Mouse (Mus musculus): ENCODE data around the gene Birc2.
"Not testable (repeated sequence)": the region's sequence is repeated elsewhere in the genome, so short reads cannot be mapped to it uniquely, and the experiment has no call there.

The Birc2 gene

GRCm38 (mm10) chr9:7836905-7837805 is at the start of gene Birc2:
TSS of gene Birc2 (minus strand) at chr9:7837064.
- DNase-seq (ENCODE audit: low read depth), result peak; percentile 98

- no peak for DNase-seq (ENCODE audit: low read depth)
Observed at GRCm38 (mm10) chr9:7884346-7884745, 47.5 kb upstream of the Birc2 start.

DNA sequence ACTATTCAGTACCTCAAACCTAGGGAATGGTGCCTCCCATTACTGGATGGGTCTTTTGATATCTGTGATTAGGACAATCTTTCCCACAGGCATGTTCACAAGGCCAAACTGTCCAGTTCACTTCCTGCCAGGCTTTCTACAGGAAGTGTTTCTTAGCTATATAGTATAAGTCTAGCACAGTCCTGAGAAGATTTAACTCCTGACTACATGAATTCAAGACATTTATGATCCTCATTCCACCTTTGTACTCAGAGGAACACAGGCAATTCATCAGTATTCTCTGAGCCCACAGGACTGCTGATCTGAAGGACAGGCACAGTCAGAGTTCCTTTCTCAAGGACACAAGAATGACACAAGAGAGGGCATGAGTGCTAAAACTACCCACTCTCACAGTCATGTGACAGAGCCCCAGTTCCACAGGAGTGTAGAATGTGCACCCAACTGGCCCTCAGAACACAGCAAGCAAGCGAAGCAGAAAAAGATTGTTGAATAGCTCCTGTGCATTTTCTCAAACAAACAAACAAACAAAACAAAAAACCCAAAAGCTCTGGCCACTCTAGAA is 45.5 kb upstream of the Birc2 start:
- no peak for DNase-seq (ENCODE audit: low read depth)

DNA sequence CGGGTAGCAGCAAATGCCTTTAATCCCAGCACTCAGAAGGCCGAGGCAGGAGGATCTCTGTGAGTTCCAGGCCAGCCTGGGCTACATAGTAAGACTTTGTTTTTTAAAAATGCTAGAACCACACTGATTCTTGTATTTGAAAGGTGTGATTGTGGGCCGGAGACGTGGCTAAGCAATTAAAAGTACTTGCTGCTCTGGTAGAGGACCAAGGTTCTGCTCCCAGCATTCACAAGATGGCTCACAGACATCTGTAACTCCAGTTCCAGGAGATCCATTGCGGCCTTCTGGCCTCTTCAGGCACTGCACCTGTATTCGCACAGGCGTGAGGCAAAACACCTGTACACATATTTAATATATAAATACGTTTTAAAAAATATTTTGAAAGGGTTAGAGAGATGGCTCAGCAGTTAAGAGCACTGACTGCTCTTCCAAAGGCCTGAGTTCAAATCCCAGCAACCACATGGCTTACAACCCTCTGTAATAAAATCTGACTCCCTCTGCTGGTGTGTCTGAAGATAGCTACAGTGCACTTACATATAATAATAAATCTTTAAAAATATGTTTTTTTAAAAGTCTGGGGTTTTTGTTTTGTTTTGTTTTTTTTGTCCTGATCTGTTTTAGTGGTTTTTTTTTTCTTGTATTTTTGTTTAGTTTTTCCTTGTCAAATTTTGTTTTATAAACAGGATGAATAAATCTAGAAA is 36.8 kb upstream of the Birc2 start:
- peak; percentile 25 for DNase-seq (ENCODE audit: low read depth)

DNA sequence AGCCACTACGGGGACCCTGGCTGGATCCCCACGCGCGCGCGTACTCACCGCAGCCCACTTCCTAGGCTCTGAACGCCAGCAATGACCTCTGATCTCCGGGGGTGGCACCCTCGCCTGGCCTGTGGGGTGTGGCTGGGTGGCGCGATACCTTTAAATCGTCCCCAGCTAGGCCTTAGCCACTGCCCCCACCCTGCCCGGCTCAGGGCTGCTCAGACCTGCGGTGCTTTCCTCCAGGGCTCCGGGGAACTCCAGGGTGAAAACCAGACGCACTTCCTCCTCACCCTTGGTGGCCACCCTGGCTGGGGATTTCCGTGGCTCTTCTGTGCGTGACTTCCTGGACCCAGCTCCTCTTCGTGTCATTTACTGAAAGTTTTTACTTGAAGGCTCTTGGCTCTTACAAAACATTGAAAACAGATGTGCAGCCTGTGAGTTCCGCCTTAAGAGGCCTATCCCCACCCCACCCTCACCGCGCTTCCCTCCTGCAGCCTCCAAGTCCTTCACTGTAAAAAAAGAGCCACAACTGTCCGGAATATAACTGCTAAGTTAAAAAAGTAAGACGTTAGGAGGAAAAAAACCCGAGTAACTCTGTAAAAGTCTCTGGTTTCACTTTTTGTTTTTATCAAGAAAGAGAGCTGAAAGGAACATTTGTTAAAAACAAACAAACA is 36.0 kb upstream of the Birc2 start, which contains the start of gene Birc3:
Gene Birc3 (minus strand): TSS at position 412 of the 665 bp plus-strand sequence.
- peak; percentile 81 for DNase-seq (ENCODE audit: low read depth)

- peak; percentile 50 for DNase-seq (ENCODE audit: low read depth)
Observed at GRCm38 (mm10) chr9:7872044-7872774, 35.3 kb upstream of the Birc2 start.

GRCm38 (mm10) chr9:7871316-7872043 is 34.6 kb upstream of the Birc2 start:
- DNase-seq (ENCODE audit: low read depth), result peak; percentile 11

GRCm38 (mm10) chr9:7870556-7871315 is 33.9 kb upstream of the Birc2 start:
- DNase-seq (ENCODE audit: low read depth), result no peak

- peak; percentile 11 for DNase-seq (ENCODE audit: low read depth)
Observed at GRCm38 (mm10) chr9:7868838-7869491, 32.1 kb upstream of the Birc2 start.

GRCm38 (mm10) chr9:7867981-7868380 is 31.1 kb upstream of the Birc2 start:
- DNase-seq (ENCODE audit: low read depth), result no peak

DNA sequence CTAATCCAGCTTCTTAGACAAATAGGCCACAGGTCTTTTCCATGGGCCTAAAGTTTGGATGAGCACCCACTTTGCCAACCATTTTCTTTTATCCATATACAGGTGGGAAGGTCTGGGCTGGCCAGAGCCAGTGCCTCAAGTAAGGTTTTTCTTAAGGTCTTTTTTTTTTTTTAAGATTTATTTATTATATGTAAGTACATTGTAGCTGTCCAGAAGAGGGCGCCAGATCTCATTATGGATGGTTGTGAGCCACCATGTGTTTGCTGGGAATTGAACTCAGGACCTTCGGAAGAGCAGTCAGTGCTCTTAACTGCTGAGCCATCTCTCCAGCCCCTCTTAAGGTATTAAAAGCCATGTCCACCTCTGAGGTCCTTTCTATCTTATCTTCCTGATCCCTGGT is 30.1 kb upstream of the Birc2 start:
- DNase-seq (ENCODE audit: low read depth), result peak; percentile 34

GRCm38 (mm10) chr9:7860976-7861375 is 24.1 kb upstream of the Birc2 start:
- no peak for DNase-seq (ENCODE audit: low read depth)

DNA sequence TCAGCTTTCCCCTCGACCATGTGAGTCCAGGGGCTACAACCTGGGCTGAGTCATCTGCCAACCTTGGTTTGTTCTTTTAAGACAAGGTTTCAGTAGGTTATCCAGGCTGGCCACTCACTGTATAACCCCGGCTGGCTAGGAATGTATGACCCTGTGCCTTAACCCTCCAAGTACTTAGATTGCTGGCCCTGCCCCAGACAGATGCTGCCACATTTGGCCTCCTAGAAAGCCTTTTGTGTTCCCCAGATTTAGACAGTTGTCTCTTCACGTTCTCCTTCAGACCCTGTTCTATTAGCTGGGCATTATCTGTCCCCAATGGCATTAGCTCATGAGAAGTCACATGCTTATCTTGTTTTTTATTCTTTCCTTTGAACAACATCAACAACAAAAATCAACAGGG is 19.0 kb upstream of the Birc2 start:
- DNase-seq (ENCODE audit: low read depth), result no peak

DNA sequence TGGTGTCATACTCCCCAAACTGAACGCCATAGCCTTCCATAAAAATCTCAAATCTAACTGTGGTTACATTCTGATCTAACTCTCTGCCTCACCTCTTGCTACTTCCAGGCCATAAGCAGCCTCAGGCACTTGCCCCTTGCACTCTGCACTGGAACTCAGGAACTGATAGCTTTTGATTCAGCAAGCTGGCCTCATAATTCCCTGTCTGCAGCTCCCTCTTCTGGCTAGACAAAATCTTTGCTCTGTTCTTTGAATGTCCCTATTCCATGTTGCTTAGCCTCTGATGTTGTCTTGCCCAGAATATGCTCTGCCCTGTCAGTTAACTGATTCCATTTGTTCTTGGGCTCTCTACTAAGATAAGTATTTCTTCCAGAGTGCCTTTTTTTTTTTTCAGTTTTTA is 18.5 kb upstream of the Birc2 start:
- peak; percentile 66 for DNase-seq (ENCODE audit: low read depth)

- not testable (repeated sequence) for DNase-seq (ENCODE audit: low read depth)
Observed at GRCm38 (mm10) chr9:7854196-7854595, 17.3 kb upstream of the Birc2 start.

DNA sequence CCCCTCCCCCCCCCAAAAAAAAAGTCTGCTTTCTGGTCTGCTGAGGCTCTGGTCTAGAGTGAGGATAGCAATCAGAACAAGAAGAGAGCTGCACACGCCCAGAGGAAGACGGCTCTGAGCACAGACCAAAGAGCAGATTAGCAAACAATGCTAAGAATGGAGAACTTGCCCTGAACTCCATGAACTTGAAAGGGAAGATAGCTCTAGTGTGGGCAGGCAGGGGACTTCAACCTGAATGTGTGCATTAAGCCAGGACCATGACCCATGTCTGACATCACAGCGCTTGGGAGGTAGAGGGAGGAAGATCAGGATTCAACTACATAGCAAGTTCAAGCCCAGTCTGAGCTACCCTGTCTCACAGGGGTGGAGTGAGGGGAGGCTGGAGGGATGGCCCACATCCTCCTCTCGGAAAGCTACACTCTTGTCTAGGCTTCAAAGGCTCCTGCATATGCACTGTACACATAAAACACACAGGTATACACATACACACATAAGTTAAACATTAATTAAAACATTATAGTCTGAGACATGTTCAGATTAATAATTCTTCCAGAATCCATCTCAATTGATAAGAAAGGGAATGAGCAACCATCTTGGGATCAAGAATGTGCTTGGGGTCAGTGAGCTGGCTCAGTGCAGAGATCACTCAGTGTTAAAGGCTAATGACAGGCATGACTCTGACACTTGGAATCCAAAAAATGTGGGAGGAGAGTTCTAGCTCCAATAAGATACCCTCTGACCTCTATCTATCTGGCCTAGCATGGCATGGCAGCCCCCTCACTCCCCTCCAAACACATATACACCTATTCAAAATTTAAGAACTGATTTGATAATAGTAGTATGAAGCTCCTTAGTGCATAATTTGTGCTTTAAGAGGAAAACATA is 15.7 kb upstream of the Birc2 start:
- no peak for DNase-seq (ENCODE audit: low read depth)

GRCm38 (mm10) chr9:7851841-7852240 is 15.0 kb upstream of the Birc2 start:
- DNase-seq (ENCODE audit: low read depth), result no peak

GRCm38 (mm10) chr9:7848191-7848590 is 11.3 kb upstream of the Birc2 start:
- no peak for DNase-seq (ENCODE audit: low read depth)
